Mouse (Mus musculus) midbrain, embryonic 13.5 days (tissue): ENCODE results near the gene Polr2e. TPM values are rescaled to one million over a fixed set of nuclear protein-coding genes. Genes with fewer than 3 reads are reported as not detected.

Source experiments
- ATAC-seq: fragments of 200-750 bp; cut with Nextera tagmentation; 2 replicates; pipeline ENCODE4 v1.8.0; 2017; ENCODE audit warnings: mild to moderate bottlenecking, moderate TSS enrichment, moderate library complexity
- H3K27ac ChIP-seq: fragments of 300-500 bp; sonication (generic); 2 replicates; pipeline ENCODE4 v1.5.1; 2015; ENCODE audit warnings: inconsistent platforms, mild to moderate bottlenecking, moderate library complexity
- H3K27me3 ChIP-seq: fragments of 300-500 bp; sonication (generic); 2 replicates; pipeline ENCODE4 v1.6.1; 2015; ENCODE audit warnings: mild to moderate bottlenecking, inconsistent platforms
- H3K36me3 ChIP-seq: fragments of 300-500 bp; sonication (generic); 2 replicates; pipeline ENCODE4 v1.6.1; 2015; ENCODE audit warnings: mild to moderate bottlenecking, inconsistent platforms
- H3K4me1 ChIP-seq: fragments of 300-500 bp; sonication (generic); replicated peaks from 2 replicates; pipeline ENCODE4 v1.6.1; 2015; ENCODE audit warnings: inconsistent platforms
- H3K4me2 ChIP-seq: fragments of 300-500 bp; sonication (generic); replicated peaks from 2 replicates; pipeline ENCODE4 v1.6.1; 2015; ENCODE audit warnings: moderate library complexity, mild to moderate bottlenecking, inconsistent platforms
- H3K4me3 ChIP-seq: fragments of 300-500 bp; sonication (generic); replicated peaks from 2 replicates; pipeline ENCODE4 v1.5.1; 2015; ENCODE audit warnings: mild to moderate bottlenecking, inconsistent platforms
- H3K9ac ChIP-seq: fragments of 300-500 bp; sonication (generic); replicated peaks from 2 replicates; pipeline ENCODE4 v1.6.1; 2015; ENCODE audit warnings: mild to moderate bottlenecking, inconsistent platforms
- H3K9me3 ChIP-seq: fragments of 300-500 bp; sonication (generic); 2 replicates; pipeline ENCODE4 v1.6.1; 2016; ENCODE audit warnings: mild to moderate bottlenecking, inconsistent platforms
- WGBS: fragments of 180-500 bp; shearing (Covaris S2); methylation state at CpG from one replicate; pipeline ENCODE4 v1.1.7; 2015; 5-methylcytosine and 5-hydroxymethylcytosine counted together
- polyA plus RNA-seq: library from polyadenylated mRNA; unstranded; fragments of >200 nt; fragmentation: Nextera tagmentation; extraction: Ambion mirVana; gene quantifications from 2 replicates; pipeline ENCODE4 v1.2.1, GENCODE M21; 2015

Polr2e gene
- polyA plus RNA-seq, 1 experiment from 2014 or later, result 174 TPM

DNA sequence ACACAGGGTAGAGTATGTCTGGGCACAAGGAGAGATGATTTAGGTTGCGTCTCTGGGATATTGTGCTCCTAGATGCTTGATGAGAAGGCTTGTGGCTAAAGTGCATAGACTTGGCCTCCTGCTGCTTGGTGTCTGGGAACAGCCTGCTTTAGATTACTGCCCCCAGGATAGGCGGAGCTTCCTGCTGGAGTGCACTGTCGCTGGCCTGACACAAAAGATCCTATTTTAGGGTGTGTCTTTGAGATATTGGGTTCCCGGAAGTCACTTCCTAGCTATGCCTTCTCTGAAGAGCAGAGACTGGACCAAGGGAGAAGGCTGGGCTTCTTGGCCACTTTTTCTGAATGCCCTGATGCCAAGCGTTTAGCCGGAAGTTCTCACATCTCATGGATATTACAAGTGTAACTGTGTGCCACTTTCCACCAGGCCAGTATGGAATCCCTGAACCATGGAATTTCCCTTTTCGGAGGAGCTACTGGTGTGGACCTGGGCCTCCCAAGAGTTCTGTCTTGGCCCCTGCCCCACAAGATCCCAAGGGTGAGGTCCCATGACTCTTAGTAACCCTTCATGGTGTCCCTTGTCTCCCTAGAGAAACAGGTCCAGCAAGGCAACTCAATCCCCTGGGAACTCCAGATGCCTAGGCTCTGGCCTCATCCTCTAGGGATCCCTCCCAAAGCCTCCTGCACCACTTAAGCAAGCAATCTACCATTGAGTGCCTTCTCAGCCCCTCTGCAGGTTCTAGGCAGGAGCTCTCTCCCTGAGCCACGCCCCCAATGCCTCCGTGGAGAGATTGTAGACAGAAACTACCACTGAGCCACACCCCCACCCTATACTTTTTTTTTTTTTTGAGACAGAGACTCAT is 36.0 kb downstream of the Polr2e start:
- no peak overlapping the region for H3K4me3 ChIP-seq
- no peaks in the 10 kb centered on the region for H3K9me3 ChIP-seq
- no peak overlapping the region for H3K9ac ChIP-seq
- 61% methylated on average over 9 of the region's 9 CpGs for WGBS
- no peak for ATAC-seq
- H3K4me2 ChIP-seq, result no peak overlapping the region
- H3K27me3 ChIP-seq, result peaks cover 51% of the 10 kb centered on the region
- H3K27ac ChIP-seq, result no peak overlapping the region
- peaks cover under 1% of the 10 kb centered on the region; the same call in 1 of the 2 replicates for H3K4me1 ChIP-seq
- H3K36me3 ChIP-seq, result peaks cover 14% of the 10 kb centered on the region

DNA sequence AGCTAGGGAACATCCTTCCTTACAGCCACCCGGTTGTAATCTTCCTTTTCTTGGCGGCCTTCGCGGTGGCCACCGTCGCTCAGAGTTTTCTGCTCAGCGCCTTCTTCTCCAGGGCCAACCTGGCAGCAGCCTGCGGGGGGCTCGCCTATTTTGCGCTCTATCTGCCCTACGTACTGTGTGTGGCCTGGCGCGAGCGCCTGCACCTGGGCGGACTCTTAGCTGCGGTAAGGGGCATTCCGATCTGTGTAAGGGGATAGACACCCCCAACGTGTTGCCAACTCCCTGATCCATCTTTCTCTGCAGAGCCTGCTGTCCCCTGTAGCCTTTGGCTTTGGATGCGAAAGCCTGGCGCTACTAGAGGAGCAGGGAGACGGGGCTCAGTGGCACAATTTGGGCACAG is 36.8 kb downstream of the Polr2e start:
- Histone ChIP-seq H3K27me3 (peaks cover 58% of the 10 kb centered on the region), H3K27ac (no peak overlapping the region)
- no peak for ATAC-seq

DNA sequence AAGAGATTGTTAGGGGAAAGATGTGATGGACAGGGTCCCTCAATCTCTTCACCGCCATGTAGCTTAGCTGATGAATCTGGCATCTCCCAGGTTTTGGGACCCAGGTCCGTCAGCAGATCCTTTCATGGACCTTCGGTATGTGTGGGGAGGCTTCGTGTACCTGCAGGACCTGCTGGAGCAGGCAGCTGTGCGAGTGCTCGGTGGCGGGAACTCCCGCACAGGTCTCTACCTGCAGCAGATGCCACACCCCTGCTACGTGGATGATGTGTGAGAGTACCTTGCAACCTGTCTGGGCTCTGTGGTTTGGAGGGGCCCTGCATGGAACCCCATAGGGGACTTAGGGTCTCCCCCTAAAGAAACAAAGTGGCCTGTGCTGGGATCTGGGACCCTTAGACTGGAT is 37.6 kb downstream of the Polr2e start:
- H3K27ac ChIP-seq, result no peak overlapping the region
- no peak overlapping the region for H3K4me2 ChIP-seq
- H3K27me3 ChIP-seq, result peaks cover 58% of the 10 kb centered on the region
- no peaks in the 10 kb centered on the region for H3K9me3 ChIP-seq
- no peak for ATAC-seq
- H3K4me1 ChIP-seq, result peaks cover 15% of the 10 kb centered on the region
- no peak overlapping the region for H3K9ac ChIP-seq
- 79% methylated on average over 9 of the region's 9 CpGs for WGBS
- no peak overlapping the region for H3K4me3 ChIP-seq
- H3K36me3 ChIP-seq, result 0 out of 2 replicates have a peak, but pooled peaks cover 6% of the 10 kb centered on the region

More for the DNA sequence above, 36.8 kb downstream of the Polr2e start:
- H3K9me3 ChIP-seq, result no peaks in the 10 kb centered on the region
- H3K36me3 ChIP-seq, result peaks cover 7% of the 10 kb centered on the region; the same call in 1 of the 2 replicates
- H3K4me1 ChIP-seq, result peaks cover 9% of the 10 kb centered on the region
- no peak overlapping the region for H3K4me2 ChIP-seq
- H3K4me3 ChIP-seq, result no peak overlapping the region
- 15% methylated on average over 21 of the region's 21 CpGs for WGBS
- no peak overlapping the region; the same call in 1 of the 2 replicates for H3K9ac ChIP-seq

DNA sequence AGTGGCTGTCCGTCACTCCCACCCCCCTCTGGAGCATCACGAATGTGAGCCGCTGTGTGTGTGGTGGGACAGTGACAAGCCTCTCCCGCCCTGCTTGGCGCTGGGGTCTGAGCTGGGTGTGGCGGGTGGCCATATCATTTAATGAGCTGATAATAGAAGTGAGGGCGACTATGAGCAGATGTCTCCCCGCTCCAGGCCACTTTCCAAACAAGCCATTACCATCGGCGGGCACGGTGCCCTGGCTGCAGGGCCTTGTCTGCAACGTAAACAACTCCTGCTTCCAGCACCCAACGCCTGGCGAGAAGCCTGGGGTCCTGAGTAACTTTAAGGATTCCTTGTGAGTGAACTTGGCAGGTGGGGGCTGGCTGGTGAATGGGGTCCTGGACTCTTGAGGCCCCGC is 41.8 kb downstream of the Polr2e start:
- peaks cover 20% of the 10 kb centered on the region for H3K4me1 ChIP-seq
- 5% methylated on average over 15 of the region's 15 CpGs for WGBS
- ATAC-seq, result peak; percentile 29
- H3K9ac ChIP-seq, result peak overlapping the region; percentile 55
- H3K36me3 ChIP-seq, result no peaks in the 10 kb centered on the region
- H3K4me2 ChIP-seq, result peak overlapping the region; percentile 70
- peaks cover 38% of the 10 kb centered on the region for H3K27me3 ChIP-seq
- H3K9me3 ChIP-seq, result no peaks in the 10 kb centered on the region
- peak overlapping the region; percentile 47; the same call in 1 of the 2 replicates for H3K27ac ChIP-seq
- peak overlapping the region; percentile 48 for H3K4me3 ChIP-seq

DNA sequence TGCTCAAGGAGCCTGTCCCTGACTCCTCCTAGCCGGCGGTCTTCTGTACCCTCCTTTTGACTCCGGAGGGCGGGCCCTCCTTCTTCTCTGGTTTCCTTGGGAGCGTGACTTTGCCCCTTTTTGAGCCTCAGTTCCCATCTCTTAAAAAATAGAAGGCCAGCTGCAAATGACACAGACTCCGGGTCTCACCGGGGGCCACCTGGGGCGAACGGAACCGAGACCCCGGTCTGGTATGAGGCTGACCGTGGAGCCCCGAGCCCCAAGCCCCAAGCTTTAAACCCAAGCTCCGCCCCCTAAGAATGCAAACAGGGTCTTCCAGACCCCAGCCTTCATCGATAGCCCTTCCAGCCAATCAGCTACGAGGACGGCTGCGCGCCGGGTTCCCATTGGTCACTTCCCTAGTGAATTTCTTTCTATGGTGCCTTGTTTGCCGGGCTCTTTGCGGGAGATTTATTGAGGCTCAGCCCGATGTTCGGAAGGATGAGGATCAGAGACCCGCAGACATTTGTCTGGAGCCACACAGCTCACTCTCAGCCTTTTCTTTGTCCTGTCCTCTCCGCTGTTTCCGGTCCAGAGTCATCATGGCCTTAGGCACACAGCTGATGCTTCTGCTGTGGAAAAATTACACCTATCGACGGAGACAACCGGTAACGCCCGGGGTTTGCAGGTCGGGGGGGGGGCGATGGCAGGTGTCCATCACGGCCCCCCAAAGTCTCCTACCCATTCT is 42.4 kb downstream of the Polr2e start:
- under 1% methylated on average over 35 of the region's 35 CpGs for WGBS
- Histone ChIP-seq H3K9ac (peak overlapping the region; percentile 55), H3K4me2 (peak overlapping the region; percentile 70), H3K4me3 (peak overlapping the region; percentile 48), H3K27ac (peak overlapping the region; percentile 57), H3K4me1 (peaks cover 20% of the 10 kb centered on the region), H3K9me3 (no peaks in the 10 kb centered on the region), H3K27me3 (peaks cover 32% of the 10 kb centered on the region), H3K36me3 (no peaks in the 10 kb centered on the region)
- ATAC-seq, result peak; percentile 69

DNA sequence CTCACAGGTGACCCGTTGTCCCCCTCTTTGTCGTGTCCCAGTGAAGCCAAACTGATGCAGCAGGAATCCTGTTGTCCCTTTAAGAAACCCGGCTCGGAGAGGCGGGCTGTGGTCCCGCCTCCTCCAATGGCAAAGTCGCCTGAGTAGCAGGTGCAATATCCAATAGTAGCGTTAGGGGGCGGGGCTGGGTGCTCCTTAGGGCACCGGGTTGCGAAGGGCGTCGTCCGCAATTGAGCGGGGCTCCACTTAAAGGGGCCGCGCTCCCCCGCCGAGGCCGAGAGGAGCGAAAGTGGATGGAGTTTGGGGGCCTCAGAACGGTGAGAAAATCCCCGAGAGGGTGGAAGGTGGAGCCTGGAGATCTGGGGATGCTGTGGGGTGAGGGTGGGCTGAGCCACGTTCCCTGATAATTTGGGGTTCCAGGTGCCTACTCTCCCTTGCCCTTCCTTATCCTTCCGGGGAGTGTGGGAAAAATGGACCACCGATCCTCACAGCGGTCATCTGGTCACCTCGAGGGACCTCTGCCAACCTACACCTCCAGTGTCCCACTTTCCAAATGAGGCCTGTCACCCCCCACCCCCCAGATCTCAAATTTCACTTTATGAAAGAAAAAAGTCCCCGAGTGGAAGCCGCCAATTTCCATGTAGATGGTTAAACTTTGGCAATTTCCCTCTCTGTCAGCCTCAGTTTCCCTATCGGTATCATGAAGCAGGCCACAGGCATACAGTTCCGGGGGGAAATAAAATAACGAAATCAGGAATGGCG is 43.1 kb downstream of the Polr2e start, which contains the start of gene Abca7:
TSS of gene Abca7 (plus strand) at position 223 of the 762 bp plus-strand sequence.
- Histone ChIP-seq H3K9me3 (no peaks in the 10 kb centered on the region), H3K4me2 (peak within 1 kb of the TSS; percentile 70), H3K4me1 (peaks cover 20% of the 10 kb centered on the region), H3K9ac (peak within 1 kb of the TSS; percentile 55; the same call in 1 of the 2 replicates), H3K27ac (peak within 1 kb of the TSS; percentile 57), H3K27me3 (peaks cover 24% of the 10 kb centered on the region), H3K4me3 (peak within 1 kb of the TSS; percentile 48), H3K36me3 (no peaks in the 10 kb centered on the region)
- WGBS, result under 1% methylated on average over 34 of the region's 34 CpGs
- ATAC-seq, result peak; percentile 89

DNA sequence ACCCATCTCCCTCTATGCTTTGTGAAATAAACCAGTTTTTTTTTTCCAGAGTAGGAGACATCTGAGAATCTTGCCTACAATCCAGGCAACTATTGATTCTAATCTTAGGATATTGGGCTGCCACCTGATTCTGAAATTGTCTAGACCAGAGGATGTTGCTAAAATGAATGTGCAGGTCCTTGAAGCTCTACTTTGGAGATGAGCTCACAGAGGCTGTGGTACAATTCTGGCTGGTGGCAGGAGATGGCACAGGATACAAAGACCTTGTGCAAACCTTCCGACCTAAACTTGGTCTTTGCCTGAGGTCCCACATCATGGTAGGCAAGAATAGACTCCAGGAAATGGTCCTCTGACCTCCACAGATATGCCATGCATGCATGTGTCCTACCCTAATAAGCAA is 44.0 kb downstream of the Polr2e start:
- whole genome bisulfite sequencing, result 97% methylated on average over 1 of the region's 1 CpGs
- Histone ChIP-seq H3K36me3 (no peaks in the 10 kb centered on the region; the same call in 1 of the 2 replicates), H3K4me3 (0 out of 2 replicates have a peak overlapping the region, but pooled peaks have one; percentile 48), H3K9ac (no peak overlapping the region), H3K27me3 (peaks cover 25% of the 10 kb centered on the region), H3K9me3 (no peaks in the 10 kb centered on the region), H3K4me1 (peaks cover 20% of the 10 kb centered on the region), H3K4me2 (peak overlapping the region; percentile 70; the same call in 1 of the 2 replicates), H3K27ac (no peak overlapping the region)
- no peak for ATAC-seq

DNA sequence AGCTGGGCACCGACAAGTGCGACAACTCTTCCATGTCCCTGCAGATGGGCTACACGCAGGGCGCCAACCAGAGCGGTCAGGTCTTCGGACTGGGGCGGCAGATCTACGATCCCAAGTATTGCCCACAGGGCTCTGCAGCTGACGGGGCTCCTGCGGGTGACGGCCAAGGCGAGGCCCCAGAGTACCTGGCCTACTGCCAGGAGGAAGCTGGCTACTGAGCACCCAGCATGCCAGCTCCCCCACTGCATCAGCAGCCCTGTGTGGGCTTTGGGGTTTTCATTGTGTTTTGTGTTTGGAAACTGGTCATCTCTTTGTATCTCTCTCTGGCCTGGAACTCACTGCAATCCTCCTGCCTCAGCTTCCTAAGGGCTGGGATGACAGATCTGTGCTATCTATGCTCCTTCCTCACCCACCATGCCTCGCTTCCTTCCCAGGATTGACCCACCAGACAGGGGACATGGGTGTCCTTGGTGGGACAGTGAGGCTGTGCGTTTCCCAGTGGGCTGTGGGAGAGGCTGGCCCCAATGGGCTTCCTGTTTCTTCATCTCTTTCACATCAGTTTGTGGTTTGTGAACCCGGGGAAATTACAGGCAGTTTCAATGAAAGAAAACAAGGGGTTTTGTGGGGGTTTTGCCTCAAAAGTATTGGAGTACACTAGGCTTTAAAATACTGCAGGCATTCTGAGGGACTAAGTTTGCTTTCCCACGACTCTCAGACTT is 45.0 kb downstream of the Polr2e start:
- 87% methylated on average over 16 of the region's 16 CpGs for WGBS
- H3K36me3 ChIP-seq, result no peaks in the 10 kb centered on the region; the same call in 1 of the 2 replicates
- no peaks in the 10 kb centered on the region for H3K9me3 ChIP-seq
- peaks cover 20% of the 10 kb centered on the region for H3K4me1 ChIP-seq
- no peak overlapping the region for H3K4me2 ChIP-seq
- H3K9ac ChIP-seq, result no peak overlapping the region
- H3K27me3 ChIP-seq, result peaks cover 29% of the 10 kb centered on the region
- no peak overlapping the region for H3K4me3 ChIP-seq
- H3K27ac ChIP-seq, result no peak overlapping the region
- no peak for ATAC-seq

DNA sequence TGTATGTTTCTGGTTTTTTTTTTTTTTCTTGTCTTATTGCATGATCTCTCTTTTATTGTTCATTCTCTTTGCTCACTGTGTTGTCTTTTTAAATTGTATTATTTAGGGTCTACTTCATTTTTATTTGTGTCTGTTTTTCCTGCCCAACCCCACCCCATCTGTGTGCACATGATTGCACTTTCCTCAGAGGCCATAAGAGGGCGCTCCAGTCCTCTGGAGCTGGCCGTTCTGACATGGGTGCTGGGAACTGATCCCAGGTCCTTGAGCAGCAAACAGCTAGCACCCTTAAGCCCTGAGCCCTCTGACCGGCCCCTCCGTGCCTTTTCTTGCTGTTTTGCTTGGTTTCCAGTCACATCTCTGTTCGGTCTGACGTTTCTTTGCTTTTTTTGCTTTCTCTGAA is 48.0 kb downstream of the Polr2e start:
- 87% methylated on average over 6 of the region's 6 CpGs for WGBS
- peaks cover 46% of the 10 kb centered on the region for H3K27me3 ChIP-seq
- no peak for ATAC-seq
- peaks cover 11% of the 10 kb centered on the region for H3K4me1 ChIP-seq
- no peaks in the 10 kb centered on the region for H3K9me3 ChIP-seq
- H3K9ac ChIP-seq, result no peak overlapping the region
- no peak overlapping the region for H3K27ac ChIP-seq
- H3K4me2 ChIP-seq, result no peak overlapping the region
- no peak overlapping the region for H3K4me3 ChIP-seq
- H3K36me3 ChIP-seq, result no peaks in the 10 kb centered on the region; the same call in 1 of the 2 replicates

DNA sequence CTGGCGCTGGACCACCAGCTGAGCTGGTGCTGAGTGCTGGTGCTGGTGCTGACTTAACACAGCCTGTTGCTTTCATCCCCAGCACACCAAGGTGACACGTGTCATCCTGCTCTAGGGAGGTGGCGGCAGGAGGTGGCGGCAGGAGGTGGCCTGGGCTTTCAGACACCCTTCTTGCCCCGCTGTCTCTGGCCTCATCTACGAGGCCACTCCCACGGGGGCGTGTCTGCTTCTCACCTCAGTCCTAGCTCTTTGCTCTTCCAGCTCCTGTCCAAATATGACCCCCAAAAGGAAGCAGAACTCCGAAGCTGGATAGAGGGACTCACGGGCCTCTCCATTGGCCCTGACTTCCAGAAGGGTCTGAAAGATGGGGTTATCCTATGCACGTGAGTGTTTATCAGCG is 48.5 kb downstream of the Polr2e start:
- no peak for ATAC-seq
- WGBS, result 57% methylated on average over 12 of the region's 12 CpGs
- H3K4me1 ChIP-seq, result peaks cover 15% of the 10 kb centered on the region
- H3K4me3 ChIP-seq, result no peak overlapping the region
- no peak overlapping the region for H3K9ac ChIP-seq
- no peak overlapping the region for H3K4me2 ChIP-seq
- no peaks in the 10 kb centered on the region; the same call in 1 of the 2 replicates for H3K36me3 ChIP-seq
- peaks cover 47% of the 10 kb centered on the region for H3K27me3 ChIP-seq
- H3K27ac ChIP-seq, result no peak overlapping the region
- H3K9me3 ChIP-seq, result no peaks in the 10 kb centered on the region

DNA sequence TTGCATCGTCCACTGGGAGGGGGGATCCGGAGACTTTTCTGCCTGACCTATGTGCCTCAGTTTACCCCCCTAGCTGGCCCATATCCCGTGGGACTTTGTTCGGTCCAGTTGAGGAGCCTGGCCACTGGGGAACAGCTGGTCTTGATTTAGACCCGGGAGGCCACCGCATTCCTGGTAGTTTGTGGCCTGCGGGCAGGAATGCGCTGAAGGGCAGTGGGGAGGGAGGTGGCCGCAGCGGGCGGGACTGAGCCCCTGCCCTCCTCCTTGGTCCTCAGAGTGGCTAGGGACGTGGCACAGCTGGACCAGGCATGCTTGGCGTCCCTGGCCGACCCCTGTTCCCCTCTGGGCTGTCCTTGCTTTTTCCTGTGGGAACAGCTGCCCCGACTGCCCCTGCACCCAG is 49.7 kb downstream of the Polr2e start:
- no peak for ATAC-seq
- Histone ChIP-seq H3K4me1 (peaks cover 20% of the 10 kb centered on the region), H3K4me2 (peak overlapping the region; percentile 56), H3K9me3 (no peaks in the 10 kb centered on the region), H3K27ac (no peak overlapping the region), H3K36me3 (no peaks in the 10 kb centered on the region; the same call in 1 of the 2 replicates), H3K4me3 (no peak overlapping the region; the same call in 1 of the 2 replicates), H3K9ac (no peak overlapping the region; the same call in 1 of the 2 replicates), H3K27me3 (peaks cover 47% of the 10 kb centered on the region)
- WGBS, result 19% methylated on average over 15 of the region's 15 CpGs
